Mouse (Mus musculus): Measurements from ENCODE around the gene Arid1b.
A peak's percentile ranks its signal among the peaks of the same experiment; 100 is the strongest.

Arid1b gene

GRCm38 (mm10) chr17:5210101-5210727, 216.1 kb downstream of the Arid1b start:
- no peak for DNase-seq (ENCODE audit: low read depth, low spot score)

GRCm38 (mm10) chr17:5210891-5211290, 216.8 kb downstream of the Arid1b start:
- DNase-seq (ENCODE audit: low read depth, low spot score): no peak

- DNase-seq (ENCODE audit: low read depth, low spot score): peak; percentile 51
Measured at GRCm38 (mm10) chr17:5212166-5212565, 218.0 kb downstream of the Arid1b start.

- DNase-seq (ENCODE audit: low read depth, low spot score): no peak
Measured at GRCm38 (mm10) chr17:5213441-5213840, 219.3 kb downstream of the Arid1b start.

GRCm38 (mm10) chr17:5215352-5215751, 221.2 kb downstream of the Arid1b start:
- no peak for DNase-seq (ENCODE audit: low read depth, low spot score)

GRCm38 (mm10) chr17:5216965-5217546, 222.9 kb downstream of the Arid1b start:
- no peak for DNase-seq (ENCODE audit: low read depth, low spot score)

GRCm38 (mm10) chr17:5217852-5218845, 224.0 kb downstream of the Arid1b start:
- no peak for DNase-seq (ENCODE audit: low read depth, low spot score)

GRCm38 (mm10) chr17:5218955-5219557, 224.9 kb downstream of the Arid1b start:
- no peak for DNase-seq (ENCODE audit: low read depth, low spot score)

- no peak for DNase-seq (ENCODE audit: low read depth, low spot score)
Measured at GRCm38 (mm10) chr17:5221041-5221440, 226.9 kb downstream of the Arid1b start.

- no peak for DNase-seq (ENCODE audit: low read depth, low spot score)
Measured at GRCm38 (mm10) chr17:5221558-5221957, 227.4 kb downstream of the Arid1b start.

GRCm38 (mm10) chr17:5222827-5223226, 228.7 kb downstream of the Arid1b start:
- no peak for DNase-seq (ENCODE audit: low read depth, low spot score)

- no peak for DNase-seq (ENCODE audit: low read depth, low spot score)
Measured at GRCm38 (mm10) chr17:5224932-5225331, 230.8 kb downstream of the Arid1b start.

GRCm38 (mm10) chr17:5227136-5227535, 233.0 kb downstream of the Arid1b start:
- DNase-seq (ENCODE audit: low read depth, low spot score): no peak

- no peak for DNase-seq (ENCODE audit: low read depth, low spot score)
Measured at GRCm38 (mm10) chr17:5227950-5228615, 234.0 kb downstream of the Arid1b start.

GRCm38 (mm10) chr17:5228616-5229250, 234.6 kb downstream of the Arid1b start:
- DNase-seq (ENCODE audit: low read depth, low spot score): no peak

- DNase-seq (ENCODE audit: low read depth, low spot score): no peak
Measured at GRCm38 (mm10) chr17:5230063-5230462, 235.9 kb downstream of the Arid1b start.

GRCm38 (mm10) chr17:5232180-5232579, 238.0 kb downstream of the Arid1b start:
- no peak for DNase-seq (ENCODE audit: low read depth, low spot score)

GRCm38 (mm10) chr17:5233991-5234390, 239.9 kb downstream of the Arid1b start:
- no peak for DNase-seq (ENCODE audit: low read depth, low spot score)

- DNase-seq (ENCODE audit: low read depth, low spot score): no peak
Measured at GRCm38 (mm10) chr17:5235057-5235456, 240.9 kb downstream of the Arid1b start.

- DNase-seq (ENCODE audit: low read depth, low spot score): no peak
Measured at GRCm38 (mm10) chr17:5237765-5238164, 243.6 kb downstream of the Arid1b start.
